Mouse (Mus musculus) neural tube, embryonic 14.5 days (tissue): ENCODE measurements around the gene Cib3. TPM values are rescaled to one million over a fixed set of nuclear protein-coding genes. Genes with fewer than 3 reads are reported as not detected.
A peak's percentile ranks its signal among the peaks of the same experiment; 100 is the strongest.

Experiments used
- ATAC-seq: fragments of 200-750 bp; cut with Nextera tagmentation; 2 replicates; pipeline ENCODE4 v1.8.0; 2017; ENCODE audit warnings: low read depth, mild to moderate bottlenecking, moderate TSS enrichment, moderate library complexity
- H3K27ac ChIP-seq: fragments of 300-500 bp; sonication (generic); 2 replicates; pipeline ENCODE4 v1.5.1; 2014; ENCODE audit warnings: low read depth, mild to moderate bottlenecking, control low read depth, low read length, moderate library complexity, mixed read lengths
- H3K27me3 ChIP-seq: fragments of 300-500 bp; sonication (generic); 2 replicates; pipeline ENCODE4 v1.6.1; 2014; ENCODE audit warnings: low read length; ENCODE audit not compliant: control insufficient read depth, insufficient read depth
- H3K36me3 ChIP-seq: fragments of 300-500 bp; sonication (generic); 2 replicates; pipeline ENCODE4 v1.6.1; 2014; ENCODE audit warnings: low read length, mixed read lengths; ENCODE audit not compliant: control insufficient read depth, insufficient read depth
- H3K4me1 ChIP-seq: fragments of 300-500 bp; sonication (generic); 2 replicates; pipeline ENCODE4 v1.6.1; 2014; ENCODE audit warnings: low read length; ENCODE audit not compliant: control insufficient read depth, insufficient read depth
- H3K4me2 ChIP-seq: fragments of 300-500 bp; sonication (generic); 2 replicates; pipeline ENCODE4 v1.6.1; 2014; ENCODE audit warnings: mild to moderate bottlenecking, low read depth, low read length, control low read depth
- H3K4me3 ChIP-seq: fragments of 300-500 bp; sonication (generic); 2 replicates; pipeline ENCODE4 v1.5.1; 2014; ENCODE audit warnings: low read depth, low read length, control low read depth, mixed read lengths
- H3K9ac ChIP-seq: fragments of 300-500 bp; sonication (generic); replicated peaks from 2 replicates; pipeline ENCODE4 v1.6.1; 2014; ENCODE audit warnings: low read depth, mild to moderate bottlenecking, control low read depth, low read length, mixed read lengths
- H3K9me3 ChIP-seq: fragments of 300-500 bp; sonication (generic); 2 replicates; pipeline ENCODE4 v1.6.1; 2016; ENCODE audit warnings: low read length; ENCODE audit not compliant: control insufficient read depth
- WGBS: fragments of 180-500 bp; shearing (Covaris S2); extraction: QIAGEN DNeasy Blood & Tissue Kit; methylation state at CpG from one replicate; pipeline ENCODE4 v1.1.7; 2014; 5-methylcytosine and 5-hydroxymethylcytosine counted together
- polyA plus RNA-seq: library from polyadenylated mRNA; unstranded; fragments of >200 nt; fragmentation: Nextera tagmentation; extraction: Ambion mirVana; gene quantifications from 2 replicates; pipeline ENCODE4 v1.2.1, GENCODE M21; 2014

The Cib3 gene
- polyA plus RNA-seq, 1 experiment from 2014 or later, result not detected

DNA sequence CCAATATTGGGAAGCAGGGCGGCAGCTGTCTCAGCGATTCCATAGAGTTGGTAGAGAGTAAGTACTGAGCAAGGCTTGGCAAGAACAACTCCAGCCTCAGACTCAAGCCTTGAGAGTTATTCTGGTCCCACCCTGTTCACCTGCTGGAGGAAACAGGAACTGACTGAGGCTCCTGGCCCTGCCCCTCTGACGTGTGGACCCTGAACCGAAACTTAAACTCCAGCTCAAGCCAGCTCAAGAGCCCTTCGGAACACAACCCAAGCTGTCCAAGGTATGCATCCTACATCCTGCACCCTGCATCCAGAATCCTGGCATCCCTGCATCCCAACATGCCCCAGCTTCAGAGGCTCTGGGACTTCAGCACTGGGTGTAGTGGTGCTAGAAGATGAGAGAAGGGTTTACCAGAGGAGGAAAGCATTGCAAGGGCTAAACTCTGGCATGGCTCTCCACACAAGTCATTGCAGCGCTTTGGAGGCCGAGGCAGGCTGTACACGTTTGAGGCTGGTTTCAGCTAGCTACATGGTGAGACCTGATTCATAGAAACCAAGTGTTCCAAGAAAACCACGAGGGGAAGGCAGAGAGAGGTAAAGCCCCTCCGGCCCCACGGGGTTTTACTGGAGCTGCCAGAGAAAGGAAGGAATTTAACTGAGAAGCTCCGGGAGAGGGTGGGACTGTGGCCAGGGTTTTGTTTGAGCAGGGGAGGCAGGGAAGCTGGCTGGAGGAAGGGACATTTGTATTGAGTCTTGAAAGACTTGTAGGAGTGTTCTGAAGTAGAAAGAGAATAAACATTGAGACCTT lies 23.0 kb downstream of the Cib3 start, which contains the start of gene Hsh2d:
Gene Hsh2d, plus strand, starts transcription at position 222 of the 798 bp plus-strand sequence.
- Histone ChIP-seq H3K9ac (no peak within 1 kb of the TSS), H3K4me1 (no peaks in the 10 kb centered on the region), H3K4me3 (no peak within 1 kb of the TSS), H3K4me2 (no peak within 1 kb of the TSS), H3K27me3 (no peaks in the 10 kb centered on the region), H3K27ac (no peak within 1 kb of the TSS), H3K36me3 (no peaks in the 10 kb centered on the region), H3K9me3 (no peaks in the 10 kb centered on the region)
- no peak for ATAC-seq
- 72% methylated on average over 12 of the region's 12 CpGs for WGBS

DNA sequence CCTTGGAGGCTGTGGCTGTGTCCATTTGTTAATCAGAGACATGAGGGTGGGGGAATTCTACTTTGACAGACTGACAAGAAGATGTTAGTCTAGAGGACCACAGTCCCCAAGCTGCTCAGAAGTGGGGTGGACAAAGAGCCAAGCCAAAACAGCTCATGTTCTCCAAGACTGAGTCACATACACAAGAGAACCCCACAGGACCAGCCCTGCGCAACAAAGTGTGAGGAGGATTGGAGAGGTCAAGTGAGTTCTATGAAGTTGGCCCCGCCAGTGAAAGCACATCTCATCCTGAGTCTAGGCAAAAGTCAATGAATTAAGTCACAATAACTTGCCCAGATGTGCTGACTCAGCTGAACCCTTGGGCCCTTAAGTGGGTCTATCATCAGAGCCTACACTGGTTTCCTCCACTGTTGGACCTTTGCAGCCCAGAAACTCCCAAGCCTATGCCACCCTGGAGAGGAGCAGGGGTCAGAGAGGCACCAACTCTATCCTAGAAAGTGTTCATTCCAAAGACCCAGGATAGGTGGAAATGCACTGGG lies 24.8 kb downstream of the Cib3 start:
- no peak for ATAC-seq
- 90% methylated on average over 2 of the region's 2 CpGs for WGBS
- no peaks in the 10 kb centered on the region for H3K27me3 ChIP-seq
- no peaks in the 10 kb centered on the region for H3K4me1 ChIP-seq
- no peak overlapping the region for H3K9ac ChIP-seq
- no peak overlapping the region for H3K27ac ChIP-seq
- no peaks in the 10 kb centered on the region for H3K9me3 ChIP-seq
- no peak overlapping the region for H3K4me3 ChIP-seq
- no peaks in the 10 kb centered on the region for H3K36me3 ChIP-seq
- no peak overlapping the region for H3K4me2 ChIP-seq

DNA sequence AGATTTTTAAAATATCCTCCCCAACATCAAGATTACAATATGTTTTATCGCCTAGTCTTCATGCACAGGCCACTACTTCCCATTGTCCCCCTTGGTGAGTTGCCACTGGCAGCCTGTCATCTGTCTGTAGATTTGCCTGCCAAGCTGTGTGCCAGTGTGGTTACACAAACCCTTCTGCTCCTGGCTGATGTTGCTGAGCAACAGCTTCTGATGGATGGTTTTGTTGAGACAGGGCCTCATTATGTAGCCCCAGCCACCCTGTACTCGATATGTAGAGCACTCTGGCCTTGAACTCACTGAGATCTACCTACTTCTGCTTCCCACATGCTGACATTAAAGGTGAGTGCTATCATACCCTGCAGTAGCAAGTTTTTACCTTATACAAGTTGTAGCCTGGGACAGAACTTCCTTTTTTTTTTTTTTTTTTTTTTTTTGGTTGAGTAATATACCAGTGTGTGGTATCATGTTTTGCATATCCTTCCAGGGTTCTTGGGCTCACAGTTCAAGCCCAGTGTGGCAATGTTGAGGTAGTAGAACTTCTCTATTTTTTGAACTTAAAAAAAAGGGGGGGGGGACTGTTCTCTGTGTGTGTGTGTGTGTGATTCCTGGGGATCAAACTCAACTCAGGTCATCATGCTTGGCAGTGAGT lies 29.0 kb downstream of the Cib3 start:
- Histone ChIP-seq H3K9ac (no peak overlapping the region), H3K27me3 (no peaks in the 10 kb centered on the region), H3K9me3 (no peaks in the 10 kb centered on the region), H3K27ac (no peak overlapping the region), H3K4me1 (no peaks in the 10 kb centered on the region), H3K4me2 (no peak overlapping the region), H3K36me3 (no peaks in the 10 kb centered on the region; the same call in 1 of the 2 replicates), H3K4me3 (no peak overlapping the region)
- WGBS, result 72% methylated on average over 2 of the region's 2 CpGs
- ATAC-seq, result no peak

DNA sequence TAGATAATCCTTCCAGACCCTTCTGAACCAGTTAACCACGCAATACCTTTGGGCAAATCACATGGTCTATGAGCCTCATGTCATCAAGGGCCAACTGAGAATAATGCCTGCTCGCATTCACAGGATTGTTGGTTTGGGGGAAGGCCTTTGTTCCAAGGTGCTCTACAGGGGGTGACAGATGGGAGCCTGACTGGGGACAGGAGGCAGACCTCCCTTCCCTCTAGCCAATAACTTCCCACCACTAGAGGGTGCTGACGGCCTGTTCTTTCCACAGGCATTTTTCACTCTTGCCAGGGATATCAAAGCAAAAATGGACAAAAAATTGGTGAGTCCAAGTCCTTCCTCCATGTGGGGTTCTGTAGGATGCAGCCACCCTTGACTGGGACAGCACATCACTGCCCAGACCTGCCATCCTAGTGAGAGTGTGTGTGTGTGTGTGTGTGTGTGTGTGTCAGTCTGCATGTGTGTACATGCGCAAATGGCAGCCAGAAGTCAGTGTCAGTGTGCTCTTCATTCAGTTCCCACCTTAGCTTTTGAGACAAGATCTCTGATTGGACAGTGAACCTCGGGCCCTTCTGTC lies 35.2 kb downstream of the Cib3 start:
- Histone ChIP-seq H3K4me3 (no peak overlapping the region), H3K36me3 (peaks cover 45% of the 10 kb centered on the region), H3K27ac (no peak overlapping the region), H3K9me3 (no peaks in the 10 kb centered on the region), H3K4me1 (no peaks in the 10 kb centered on the region), H3K27me3 (no peaks in the 10 kb centered on the region), H3K9ac (no peak overlapping the region), H3K4me2 (no peak overlapping the region)
- ATAC-seq, result peak; percentile 62; the same call in 1 of the 2 replicates
- WGBS, result 60% methylated on average over 5 of the region's 5 CpGs

DNA sequence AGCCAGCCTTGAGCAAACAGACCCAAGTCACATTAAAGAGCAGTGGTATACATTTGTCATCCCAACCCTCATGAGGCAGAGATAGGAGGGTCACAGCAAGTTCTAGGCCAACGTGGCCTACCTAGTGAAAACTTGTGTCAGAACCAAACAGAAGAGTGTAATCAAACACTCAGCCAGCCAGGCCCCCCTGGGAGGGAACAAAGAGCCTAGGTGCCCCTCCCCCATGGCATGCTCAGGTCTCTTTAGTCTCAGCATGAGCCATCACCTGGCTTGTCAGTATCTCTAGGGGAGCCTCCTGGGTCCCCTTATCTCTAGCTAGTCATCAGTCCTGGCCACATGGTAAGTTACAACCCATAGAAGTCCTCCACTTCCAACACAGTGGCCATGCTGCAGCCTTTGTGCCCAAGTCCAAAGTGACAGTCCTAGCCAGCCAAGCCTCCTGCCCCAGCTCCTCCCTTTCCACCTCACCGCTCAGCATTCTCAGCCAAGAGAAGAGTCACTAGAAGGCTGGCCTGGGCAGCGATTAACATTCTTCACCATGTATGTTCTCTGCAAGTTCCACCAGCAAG lies 42.9 kb downstream of the Cib3 start:
- Histone ChIP-seq H3K36me3 (peaks cover 58% of the 10 kb centered on the region), H3K27me3 (no peaks in the 10 kb centered on the region), H3K4me3 (no peak overlapping the region), H3K27ac (no peak overlapping the region), H3K4me2 (no peak overlapping the region), H3K4me1 (no peaks in the 10 kb centered on the region), H3K9ac (no peak overlapping the region), H3K9me3 (no peaks in the 10 kb centered on the region)
- WGBS, result 87% methylated on average over 3 of the region's 3 CpGs
- ATAC-seq, result no peak

DNA sequence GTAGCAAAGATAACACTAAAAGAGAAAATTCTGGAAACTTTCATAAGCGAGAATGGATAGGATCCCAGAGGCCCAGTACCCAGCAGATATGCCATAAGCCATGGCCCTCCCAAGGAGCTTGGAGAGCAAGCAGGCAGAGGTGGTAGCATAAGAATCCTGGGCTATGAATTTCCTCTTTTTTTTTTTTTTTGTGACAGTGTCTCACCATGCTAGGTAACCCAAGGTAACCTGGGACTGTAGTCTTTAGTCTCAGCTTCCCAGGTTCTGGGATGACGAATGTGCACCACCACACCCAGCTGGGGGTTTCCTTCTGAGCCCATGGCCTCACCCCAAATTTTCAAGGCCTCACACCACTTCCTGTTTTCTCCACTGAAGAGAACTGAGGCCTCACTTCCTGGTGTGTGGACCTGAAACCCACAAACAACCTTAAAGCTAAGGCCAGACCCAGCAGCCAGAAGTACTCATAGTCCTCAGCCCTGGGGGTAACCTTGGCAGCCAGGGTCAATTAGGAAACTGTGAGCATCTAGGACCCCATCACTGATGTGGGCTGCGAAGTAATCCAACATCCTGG lies 43.5 kb downstream of the Cib3 start:
- H3K36me3 ChIP-seq, result peaks cover 52% of the 10 kb centered on the region
- H3K4me2 ChIP-seq, result no peak overlapping the region
- H3K4me1 ChIP-seq, result no peaks in the 10 kb centered on the region
- H3K9me3 ChIP-seq, result no peaks in the 10 kb centered on the region
- no peak overlapping the region for H3K4me3 ChIP-seq
- no peak for ATAC-seq
- H3K27ac ChIP-seq, result no peak overlapping the region
- no peaks in the 10 kb centered on the region for H3K27me3 ChIP-seq
- no peak overlapping the region for H3K9ac ChIP-seq
- WGBS, result 94% methylated on average over 3 of the region's 3 CpGs

DNA sequence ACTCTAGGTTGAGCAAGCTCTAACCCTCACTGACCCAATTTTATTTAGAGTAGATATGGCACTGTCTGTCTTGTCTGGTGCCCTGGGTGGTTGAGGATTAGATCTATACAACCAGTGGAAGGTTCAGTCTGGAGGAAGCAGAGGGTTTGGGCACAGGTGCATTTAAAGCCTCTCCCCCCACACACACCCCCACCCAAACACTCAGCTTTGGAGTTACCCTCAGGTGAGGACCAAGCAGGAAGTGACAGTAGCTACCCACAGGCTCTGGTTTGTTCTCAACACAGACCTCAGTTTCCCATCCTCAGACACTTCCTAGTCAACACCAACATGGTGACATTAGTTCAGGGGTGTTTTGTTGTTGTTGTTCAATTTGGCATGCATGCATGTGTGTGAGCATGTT lies 49.8 kb downstream of the Cib3 start:
- Histone ChIP-seq H3K27ac (no peak overlapping the region), H3K27me3 (no peaks in the 10 kb centered on the region), H3K9me3 (no peaks in the 10 kb centered on the region), H3K4me1 (peaks cover 16% of the 10 kb centered on the region), H3K4me3 (no peak overlapping the region), H3K36me3 (no peaks in the 10 kb centered on the region), H3K9ac (no peak overlapping the region), H3K4me2 (no peak overlapping the region)
- ATAC-seq, result no peak

DNA sequence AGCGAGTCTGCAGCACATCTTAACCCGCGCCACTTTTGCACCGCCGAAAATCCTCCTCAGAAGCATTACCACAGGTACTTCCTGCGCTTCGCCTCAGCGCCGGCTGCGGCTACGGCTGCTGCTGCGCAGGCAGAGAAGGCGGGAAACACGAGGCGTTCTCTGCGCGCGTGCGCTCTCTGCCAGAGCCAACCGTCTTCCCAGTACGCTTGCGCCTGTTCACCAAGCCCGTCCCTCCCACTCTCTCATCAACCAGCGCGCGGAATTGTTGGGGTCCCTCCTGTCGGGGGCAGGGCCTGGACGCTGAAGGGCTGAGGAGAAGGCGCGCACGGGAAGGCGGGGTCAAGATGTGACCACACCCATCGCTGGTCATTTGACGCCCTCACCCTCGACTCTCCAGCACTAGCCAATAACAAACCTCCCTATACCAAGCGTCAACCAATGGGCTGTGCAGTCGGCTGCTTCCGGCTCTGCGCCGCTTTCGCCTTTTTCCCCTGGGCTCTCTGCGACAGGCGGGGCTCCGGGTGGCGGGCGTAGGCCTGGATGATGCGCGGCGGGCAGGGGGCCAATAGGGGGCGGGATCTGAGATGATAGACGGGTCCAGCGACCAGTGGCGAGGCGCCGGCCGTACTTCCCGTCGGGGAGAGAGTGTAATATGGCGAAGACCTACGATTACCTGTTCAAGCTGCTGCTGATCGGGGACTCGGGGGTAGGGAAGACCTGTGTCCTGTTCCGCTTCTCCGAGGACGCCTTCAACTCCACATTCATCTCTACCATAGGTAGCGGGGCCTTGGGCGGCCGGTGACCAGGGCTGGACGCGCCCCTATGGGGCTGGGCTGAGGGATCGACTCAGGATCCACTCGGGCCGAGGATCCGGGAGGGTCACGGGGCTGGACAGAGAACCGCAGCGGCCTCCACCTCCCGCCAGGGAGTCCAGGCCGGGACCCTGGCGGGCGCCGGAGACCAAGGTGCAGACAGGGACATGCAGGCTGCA lies 51.6 kb downstream of the Cib3 start, which contains the start of gene Rab8a:
Gene Rab8a, plus strand, starts transcription at position 494 of the 991 bp plus-strand sequence.
- H3K27ac ChIP-seq, result peak within 1 kb of the TSS; percentile 71
- ATAC-seq, result peak; percentile 99

More for the DNA sequence above, 51.6 kb downstream of the Cib3 start, which contains the start of gene Rab8a:
- under 1% methylated on average over 82 of the region's 82 CpGs for WGBS
- Histone ChIP-seq H3K36me3 (no peaks in the 10 kb centered on the region), H3K4me1 (peaks cover 16% of the 10 kb centered on the region), H3K9ac (peak within 1 kb of the TSS; percentile 76), H3K4me3 (peak within 1 kb of the TSS; percentile 55), H3K9me3 (no peaks in the 10 kb centered on the region), H3K4me2 (peak within 1 kb of the TSS; percentile 77), H3K27me3 (no peaks in the 10 kb centered on the region)
